Mouse (Mus musculus): ENCODE measurements at regions not wholly inside any gene's neighbourhood (a gene's known extent, or its start where the extent isn't known, plus 50 kb on each side); places are given as distances from the start of the nearest gene placed in this dataset.

- Histone ChIP-seq H3K4me3 (ENCODE audit: low read depth, low read length) (no peak overlapping the region), H3K27ac (ENCODE audit: low read depth, low read length) (no peak overlapping the region), H3K9me3 (ENCODE audit: low read length) (no peaks in the 10 kb centered on the region), H3K9ac (replicated peaks; ENCODE audit: low read length, poor library complexity, severe bottlenecking) (no peak overlapping the region), H3K4me1 (ENCODE audit: insufficient read depth, low read length) (no peaks in the 10 kb centered on the region), H3K4me2 (ENCODE audit: low read depth, low read length, poor library complexity, severe bottlenecking) (no peak overlapping the region), H3K27me3 (ENCODE audit: insufficient read depth, low read length) (no peaks in the 10 kb centered on the region), H3K36me3 (ENCODE audit: insufficient read depth, low read length) (no peaks in the 10 kb centered on the region)
- no peak for DNase-seq (ENCODE audit: low spot score)
- 87% methylated on average over 4 of the region's 4 CpGs for WGBS
- no peak for ATAC-seq (ENCODE audit: low FRiP score)
- TF ChIP-seq CTCF (IDR thresholded peaks at IDR 0.05) = no peak
These were observed 154.0 kb downstream of the Qrsl1 start for GRCm38 (mm10) chr10:43747541-43747940.

GRCm38 (mm10) chr10:43748300-43748699, 153.2 kb downstream of the Qrsl1 start:
- Histone ChIP-seq H3K4me3 (ENCODE audit: low read depth, low read length) (no peak overlapping the region), H3K36me3 (ENCODE audit: insufficient read depth, low read length) (no peaks in the 10 kb centered on the region), H3K9me3 (ENCODE audit: low read length) (no peaks in the 10 kb centered on the region), H3K4me2 (ENCODE audit: low read depth, low read length, poor library complexity, severe bottlenecking) (no peak overlapping the region), H3K9ac (replicated peaks; ENCODE audit: low read length, poor library complexity, severe bottlenecking) (no peak overlapping the region), H3K27ac (ENCODE audit: low read depth, low read length) (no peak overlapping the region), H3K27me3 (ENCODE audit: insufficient read depth, low read length) (no peaks in the 10 kb centered on the region), H3K4me1 (ENCODE audit: insufficient read depth, low read length) (no peaks in the 10 kb centered on the region)
- TF ChIP-seq CTCF (IDR thresholded peaks at IDR 0.05) = no peak
- no peak for DNase-seq (ENCODE audit: low spot score)
- 91% methylated on average over 3 of the region's 3 CpGs for whole genome bisulfite sequencing
- ATAC-seq (ENCODE audit: low FRiP score) = no peak

- H3K4me1 ChIP-seq (ENCODE audit: insufficient read depth, low read length) = no peaks in the 10 kb centered on the region
- TF ChIP-seq CTCF (IDR thresholded peaks at IDR 0.05) = no peak
- H3K36me3 ChIP-seq (ENCODE audit: insufficient read depth, low read length) = no peaks in the 10 kb centered on the region
- H3K9ac ChIP-seq (replicated peaks; ENCODE audit: low read length, poor library complexity, severe bottlenecking) = no peak overlapping the region
- H3K4me2 ChIP-seq (ENCODE audit: low read depth, low read length, poor library complexity, severe bottlenecking) = no peak overlapping the region
- H3K9me3 ChIP-seq (ENCODE audit: low read length) = no peaks in the 10 kb centered on the region
- H3K4me3 ChIP-seq (ENCODE audit: low read depth, low read length) = no peak overlapping the region
- no peak overlapping the region for H3K27ac ChIP-seq (ENCODE audit: low read depth, low read length)
- ATAC-seq (ENCODE audit: low FRiP score) (no peak), DNase-seq (ENCODE audit: low spot score) (no peak)
- H3K27me3 ChIP-seq (ENCODE audit: insufficient read depth, low read length) = no peaks in the 10 kb centered on the region
- WGBS = 97% methylated on average over 4 of the region's 4 CpGs
These were observed 151.9 kb downstream of the Qrsl1 start for GRCm38 (mm10) chr10:43749496-43750110.

GRCm38 (mm10) chr10:43750401-43750800, 151.1 kb downstream of the Qrsl1 start:
- no peak for TF ChIP-seq CTCF (IDR thresholded peaks at IDR 0.05)
- no peak for ATAC-seq (ENCODE audit: low FRiP score)
- Histone ChIP-seq H3K27me3 (ENCODE audit: insufficient read depth, low read length) (no peaks in the 10 kb centered on the region), H3K4me2 (ENCODE audit: low read depth, low read length, poor library complexity, severe bottlenecking) (no peak overlapping the region), H3K27ac (ENCODE audit: low read depth, low read length) (no peak overlapping the region), H3K36me3 (ENCODE audit: insufficient read depth, low read length) (no peaks in the 10 kb centered on the region), H3K9ac (replicated peaks; ENCODE audit: low read length, poor library complexity, severe bottlenecking) (no peak overlapping the region), H3K4me3 (ENCODE audit: low read depth, low read length) (no peak overlapping the region), H3K4me1 (ENCODE audit: insufficient read depth, low read length) (no peaks in the 10 kb centered on the region), H3K9me3 (ENCODE audit: low read length) (no peaks in the 10 kb centered on the region)
- WGBS = 89% methylated on average over 6 of the region's 6 CpGs
- DNase-seq (ENCODE audit: low spot score) = no peak

GRCm38 (mm10) chr10:43750854-43751253, 150.7 kb downstream of the Qrsl1 start:
- no peak overlapping the region for H3K27ac ChIP-seq (ENCODE audit: low read depth, low read length)
- no peaks in the 10 kb centered on the region for H3K9me3 ChIP-seq (ENCODE audit: low read length)
- no peak overlapping the region for H3K4me2 ChIP-seq (ENCODE audit: low read depth, low read length, poor library complexity, severe bottlenecking)
- no peaks in the 10 kb centered on the region for H3K36me3 ChIP-seq (ENCODE audit: insufficient read depth, low read length)
- 88% methylated on average over 10 of the region's 10 CpGs for WGBS
- no peaks in the 10 kb centered on the region for H3K4me1 ChIP-seq (ENCODE audit: insufficient read depth, low read length)
- ATAC-seq (ENCODE audit: low FRiP score) (no peak), DNase-seq (ENCODE audit: low spot score) (no peak)
- TF ChIP-seq CTCF (IDR thresholded peaks at IDR 0.05) = no peak
- no peak overlapping the region for H3K4me3 ChIP-seq (ENCODE audit: low read depth, low read length)
- no peaks in the 10 kb centered on the region for H3K27me3 ChIP-seq (ENCODE audit: insufficient read depth, low read length)
- no peak overlapping the region for H3K9ac ChIP-seq (replicated peaks; ENCODE audit: low read length, poor library complexity, severe bottlenecking)

- Histone ChIP-seq H3K36me3 (ENCODE audit: insufficient read depth, low read length) (no peaks in the 10 kb centered on the region), H3K4me3 (ENCODE audit: low read depth, low read length) (no peak overlapping the region), H3K4me2 (ENCODE audit: low read depth, low read length, poor library complexity, severe bottlenecking) (no peak overlapping the region), H3K9me3 (ENCODE audit: low read length) (no peaks in the 10 kb centered on the region), H3K27me3 (ENCODE audit: insufficient read depth, low read length) (no peaks in the 10 kb centered on the region), H3K27ac (ENCODE audit: low read depth, low read length) (no peak overlapping the region), H3K9ac (replicated peaks; ENCODE audit: low read length, poor library complexity, severe bottlenecking) (no peak overlapping the region), H3K4me1 (ENCODE audit: insufficient read depth, low read length) (no peaks in the 10 kb centered on the region)
- peak; percentile 63 for ATAC-seq (ENCODE audit: low FRiP score)
- WGBS = 48% methylated on average over 5 of the region's 5 CpGs
- DNase-seq (ENCODE audit: low spot score) = peak; percentile 91
- TF ChIP-seq CTCF (IDR thresholded peaks at IDR 0.05) = no peak
These were observed 149.5 kb downstream of the Qrsl1 start for GRCm38 (mm10) chr10:43751881-43752675.

All from midbrain, postnatal 0 days (tissue).